Mouse (Mus musculus) hindbrain, embryonic 13.5 days (tissue): ENCODE results near the gene Catsperg2. TPM values are rescaled to one million over a fixed set of nuclear protein-coding genes. Genes with fewer than 3 reads are reported as not detected.
A peak's percentile ranks its signal among the peaks of the same experiment; 100 is the strongest.
"Not testable (repeated sequence)": the region's sequence is repeated elsewhere in the genome, so short reads cannot be mapped to it uniquely, and the experiment has no call there.

Experiments used
- ATAC-seq: fragments of 200-750 bp; cut with Nextera tagmentation; 2 replicates; pipeline ENCODE4 v1.8.0; 2017; ENCODE audit warnings: moderate TSS enrichment; ENCODE audit not compliant: low FRiP score
- H3K27ac ChIP-seq: fragments of 300-500 bp; sonication (generic); 2 replicates; pipeline ENCODE4 v1.5.1; 2015; ENCODE audit warnings: inconsistent platforms, mild to moderate bottlenecking, moderate library complexity
- H3K27me3 ChIP-seq: fragments of 300-500 bp; sonication (generic); 2 replicates; pipeline ENCODE4 v1.6.1; 2015; ENCODE audit warnings: mild to moderate bottlenecking, inconsistent platforms
- H3K36me3 ChIP-seq: fragments of 300-500 bp; sonication (generic); 2 replicates; pipeline ENCODE4 v1.6.1; 2015; ENCODE audit warnings: mild to moderate bottlenecking, inconsistent platforms
- H3K4me1 ChIP-seq: fragments of 300-500 bp; sonication (generic); replicated peaks from 2 replicates; pipeline ENCODE4 v1.6.1; 2015; ENCODE audit warnings: inconsistent platforms
- H3K4me2 ChIP-seq: fragments of 300-500 bp; sonication (generic); 2 replicates; pipeline ENCODE4 v1.6.1; 2015; ENCODE audit warnings: inconsistent platforms, mild to moderate bottlenecking, moderate library complexity
- H3K4me3 ChIP-seq: fragments of 300-500 bp; sonication (generic); 2 replicates; pipeline ENCODE4 v1.5.1; 2015; ENCODE audit warnings: mild to moderate bottlenecking, inconsistent platforms
- H3K9ac ChIP-seq: fragments of 300-500 bp; sonication (generic); 2 replicates; pipeline ENCODE4 v1.6.1; 2015; ENCODE audit warnings: mild to moderate bottlenecking, inconsistent platforms
- H3K9me3 ChIP-seq: fragments of 300-500 bp; sonication (generic); 2 replicates; pipeline ENCODE4 v1.6.1; 2016; ENCODE audit warnings: inconsistent platforms
- WGBS: fragments of 180-500 bp; shearing (Covaris S2); methylation state at CpG from one replicate; pipeline ENCODE4 v1.1.7; 2015; 5-methylcytosine and 5-hydroxymethylcytosine counted together
- polyA plus RNA-seq: library from polyadenylated mRNA; unstranded; fragments of >200 nt; fragmentation: Nextera tagmentation; extraction: Ambion mirVana; gene quantifications from 2 replicates; pipeline ENCODE4 v1.2.1, GENCODE M21; 2015

The Catsperg2 gene
- 0.26 and 0.32 TPM in 2 replicates for polyA plus RNA-seq

DNA sequence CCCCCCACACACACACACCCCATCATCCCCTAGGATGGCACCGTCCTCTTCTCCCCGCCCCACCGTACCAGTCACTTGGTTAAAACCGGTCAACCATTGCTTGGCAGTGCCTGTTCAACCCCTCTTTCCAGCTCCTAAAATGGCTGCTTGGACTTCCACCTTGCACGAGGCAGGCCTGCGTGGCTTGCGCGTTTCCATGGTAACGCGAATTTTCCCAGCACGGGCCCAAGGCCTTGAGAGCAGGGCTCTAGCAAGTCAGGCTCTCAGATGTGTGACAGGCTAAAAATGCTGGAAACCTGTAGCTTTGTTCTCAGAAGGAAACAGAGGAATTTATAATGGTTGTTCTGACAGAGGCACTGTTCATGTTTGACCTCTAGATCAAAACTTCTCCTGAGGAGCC is at the start of gene Catsperg2:
TSS of gene Catsperg2 (minus strand) at position 173 of the 400 bp plus-strand sequence.
- peak within 1 kb of the TSS; percentile 4; the same call in 1 of the 2 replicates for H3K4me2 ChIP-seq
- not testable (repeated sequence) for H3K9ac ChIP-seq, H3K4me1 ChIP-seq, H3K27me3 ChIP-seq, H3K9me3 ChIP-seq, H3K36me3 ChIP-seq, ATAC-seq, H3K27ac ChIP-seq, H3K4me3 ChIP-seq
- WGBS: 57% methylated on average over 11 of the region's 11 CpGs

DNA sequence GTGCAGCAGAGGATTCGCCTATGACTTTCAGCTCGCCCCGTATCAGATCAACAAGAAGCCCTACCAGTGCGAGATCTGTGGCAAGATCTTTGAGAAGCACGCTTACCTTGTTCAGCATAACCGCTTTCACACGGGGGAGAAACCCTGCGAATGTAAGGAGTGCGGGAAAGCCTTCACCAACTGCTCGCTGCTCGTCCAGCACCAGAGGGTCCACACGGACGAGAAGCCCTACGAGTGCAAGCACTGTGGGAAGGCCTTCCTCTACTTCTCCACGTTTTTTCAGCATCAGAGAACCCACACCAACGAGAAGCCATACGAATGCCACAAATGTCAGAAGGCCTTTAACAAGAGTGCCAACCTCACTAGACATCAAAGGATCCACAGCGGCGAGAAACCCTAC is 49.7 kb upstream of the Catsperg2 start:
- Histone ChIP-seq H3K4me1 (no peaks in the 10 kb centered on the region), H3K27me3 (no peaks in the 10 kb centered on the region), H3K4me2 (no peak overlapping the region), H3K36me3 (peaks cover 74% of the 10 kb centered on the region), H3K27ac (no peak overlapping the region), H3K4me3 (no peak overlapping the region), H3K9me3 (no peaks in the 10 kb centered on the region), H3K9ac (no peak overlapping the region)
- no peak for ATAC-seq
- WGBS: 97% methylated on average over 19 of the region's 19 CpGs

- no peak for ATAC-seq
- H3K27me3 ChIP-seq: no peaks in the 10 kb centered on the region
- H3K4me1 ChIP-seq: peaks cover 14% of the 10 kb centered on the region
- no peak overlapping the region for H3K4me3 ChIP-seq
- H3K9ac ChIP-seq: no peak overlapping the region
- 93% methylated on average over 3 of the region's 3 CpGs for WGBS
- H3K27ac ChIP-seq: no peak overlapping the region
- H3K9me3 ChIP-seq: no peaks in the 10 kb centered on the region
- H3K4me2 ChIP-seq: no peak overlapping the region
- H3K36me3 ChIP-seq: peaks cover 73% of the 10 kb centered on the region
These were observed 47.5 kb upstream of the Catsperg2 start for GRCm38 (mm10) chr7:29774371-29774770.

DNA sequence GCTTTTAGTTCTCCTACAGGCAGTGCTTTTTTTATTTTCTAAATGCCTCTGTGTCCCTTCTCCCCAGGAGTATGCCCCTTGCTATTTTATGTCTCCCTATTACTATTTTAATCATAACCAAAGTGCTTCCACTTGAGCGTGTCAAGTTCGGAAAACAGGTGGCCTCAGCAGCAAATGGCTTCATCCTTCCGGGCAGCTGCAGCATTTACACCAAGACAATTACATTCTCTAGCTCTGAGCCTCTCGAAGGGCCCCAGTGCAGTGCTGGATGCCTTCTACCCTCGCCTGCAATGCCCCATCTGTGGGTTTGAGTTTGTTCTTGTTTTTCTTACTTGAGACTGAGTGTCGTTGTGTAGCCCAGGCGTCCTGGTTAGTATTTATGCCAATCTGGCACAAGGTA is 46.7 kb upstream of the Catsperg2 start:
- H3K9ac ChIP-seq: peak overlapping the region; percentile 9
- no peaks in the 10 kb centered on the region for H3K27me3 ChIP-seq
- no peak overlapping the region for H3K4me3 ChIP-seq
- peaks cover 19% of the 10 kb centered on the region for H3K4me1 ChIP-seq
- H3K27ac ChIP-seq: no peak overlapping the region
- H3K4me2 ChIP-seq: no peak overlapping the region
- ATAC-seq: no peak
- WGBS: 93% methylated on average over 7 of the region's 7 CpGs
- no peaks in the 10 kb centered on the region for H3K9me3 ChIP-seq
- peaks cover 66% of the 10 kb centered on the region for H3K36me3 ChIP-seq

DNA sequence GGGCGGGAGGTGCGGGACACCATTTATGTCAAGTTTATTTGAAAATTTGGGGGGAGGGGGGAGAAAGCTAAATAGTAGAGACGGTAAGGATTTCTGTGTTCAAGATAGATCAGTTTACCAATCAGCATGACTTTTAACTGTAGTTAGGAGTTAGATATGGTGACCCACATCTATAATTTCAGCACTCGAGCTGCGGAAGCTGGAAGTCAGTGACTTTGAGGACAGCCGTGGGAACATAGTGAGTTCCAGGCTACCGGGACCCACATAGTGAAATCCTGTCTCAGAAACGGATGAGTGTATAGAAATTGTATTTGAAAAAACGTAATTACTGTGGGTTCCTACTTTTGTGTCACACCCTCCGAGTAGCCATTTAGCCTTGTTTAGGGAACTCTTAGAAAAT is 42.1 kb upstream of the Catsperg2 start:
- H3K9me3 ChIP-seq: no peaks in the 10 kb centered on the region
- 10% methylated on average over 10 of the region's 10 CpGs for WGBS

DNA sequence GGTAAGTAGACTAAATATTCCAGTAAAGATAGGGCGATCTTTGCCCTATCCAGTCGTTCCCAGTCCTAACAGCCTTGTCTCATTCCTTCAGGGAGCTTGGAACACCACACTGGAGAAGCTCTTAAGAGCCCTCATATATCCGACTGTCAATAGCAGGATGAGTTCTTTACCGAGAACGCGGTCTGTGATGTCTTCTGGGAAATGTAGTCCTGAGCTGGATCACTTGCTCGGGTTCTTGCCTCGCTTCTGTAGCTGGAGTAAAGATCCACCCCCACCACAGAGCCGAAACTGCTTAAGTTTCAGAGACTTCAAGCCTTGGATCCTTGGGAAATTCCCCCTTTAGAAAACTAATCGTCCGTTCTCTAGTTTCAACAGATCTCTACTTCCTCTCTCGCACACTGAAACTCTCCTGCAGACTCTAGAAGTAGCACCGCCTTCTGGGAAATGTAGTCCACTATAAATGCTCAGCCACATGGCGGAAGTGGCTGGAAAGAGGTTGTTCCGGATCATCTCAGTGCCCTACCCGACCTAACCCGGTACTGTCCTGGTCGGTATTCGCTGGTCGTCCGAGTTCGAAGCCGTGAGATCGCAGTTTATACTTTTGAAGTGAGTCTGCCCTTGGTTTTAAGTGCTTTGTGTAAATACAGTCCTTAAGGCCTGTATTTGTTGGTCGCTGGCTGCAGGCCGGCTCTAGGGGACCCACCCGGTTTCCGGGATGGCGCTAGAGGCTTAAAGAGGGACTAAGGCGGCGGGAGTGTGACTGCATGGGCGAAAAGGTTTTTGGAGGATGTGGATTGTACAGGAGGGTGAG is 41.5 kb upstream of the Catsperg2 start, which contains the start of gene Zfp84:
TSS of gene Zfp84 (plus strand) at position 463 of the 811 bp plus-strand sequence.
- H3K4me3 ChIP-seq: peak within 1 kb of the TSS; percentile 69
- peaks cover 15% of the 10 kb centered on the region for H3K36me3 ChIP-seq
- WGBS: under 1% methylated on average over 32 of the region's 32 CpGs

More for the DNA sequence above, 42.1 kb upstream of the Catsperg2 start:
- Histone ChIP-seq H3K36me3 (peaks cover 22% of the 10 kb centered on the region), H3K27me3 (no peaks in the 10 kb centered on the region), H3K4me1 (peaks cover 31% of the 10 kb centered on the region), H3K4me3 (peak overlapping the region; percentile 69), H3K4me2 (peak overlapping the region; percentile 72), H3K9ac (peak overlapping the region; percentile 78), H3K27ac (peak overlapping the region; percentile 70)
- ATAC-seq: no peak

GRCm38 (mm10) chr7:29767058-29767686 is 40.3 kb upstream of the Catsperg2 start:
- Histone ChIP-seq H3K9ac (peak overlapping the region; percentile 72), H3K9me3 (no peaks in the 10 kb centered on the region), H3K36me3 (peaks cover 11% of the 10 kb centered on the region; the same call in 1 of the 2 replicates), H3K27ac (peak overlapping the region; percentile 78), H3K4me2 (peak overlapping the region; percentile 72), H3K27me3 (no peaks in the 10 kb centered on the region), H3K4me3 (peak overlapping the region; percentile 69), H3K4me1 (peaks cover 31% of the 10 kb centered on the region)
- WGBS: 2% methylated on average over 15 of the region's 15 CpGs
- peak; percentile 44 for ATAC-seq

More for the DNA sequence above, 41.5 kb upstream of the Catsperg2 start, which contains the start of gene Zfp84:
- H3K4me1 ChIP-seq: peaks cover 31% of the 10 kb centered on the region
- ATAC-seq: peak; percentile 94
- peak within 1 kb of the TSS; percentile 78 for H3K9ac ChIP-seq
- H3K27ac ChIP-seq: peak within 1 kb of the TSS; percentile 78
- no peaks in the 10 kb centered on the region for H3K27me3 ChIP-seq
- H3K9me3 ChIP-seq: no peaks in the 10 kb centered on the region
- peak within 1 kb of the TSS; percentile 72 for H3K4me2 ChIP-seq

GRCm38 (mm10) chr7:29764702-29765101 is 37.9 kb upstream of the Catsperg2 start:
- no peaks in the 10 kb centered on the region for H3K27me3 ChIP-seq

DNA sequence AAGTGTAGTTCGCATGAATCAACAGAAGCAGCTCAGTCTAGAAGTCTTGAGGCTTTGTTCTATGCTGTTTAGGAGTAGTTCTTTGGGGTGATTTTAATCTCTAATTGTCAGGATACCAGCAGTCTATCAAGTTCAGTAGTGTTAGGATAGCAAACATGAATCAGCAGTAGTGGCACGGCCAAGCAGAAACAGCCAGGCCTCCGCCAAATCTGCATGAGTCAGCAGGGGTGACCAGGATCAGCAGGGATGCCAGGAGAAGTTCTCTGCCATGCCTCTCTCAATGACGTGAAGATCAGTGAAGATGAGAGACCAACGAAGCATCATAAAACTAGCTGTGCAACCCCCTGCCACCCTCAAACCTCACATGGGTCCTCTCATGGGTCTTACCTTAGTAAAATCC is 33.6 kb upstream of the Catsperg2 start:
- no peak overlapping the region for H3K27ac ChIP-seq
- no peaks in the 10 kb centered on the region for H3K4me1 ChIP-seq
- no peak for ATAC-seq
- no peaks in the 10 kb centered on the region for H3K27me3 ChIP-seq
- WGBS: 88% methylated on average over 5 of the region's 5 CpGs
- H3K9me3 ChIP-seq: no peaks in the 10 kb centered on the region; the same call in 1 of the 2 replicates
- H3K4me2 ChIP-seq: no peak overlapping the region
- H3K4me3 ChIP-seq: no peak overlapping the region
- no peak overlapping the region for H3K9ac ChIP-seq
- no peaks in the 10 kb centered on the region for H3K36me3 ChIP-seq

More at GRCm38 (mm10) chr7:29764702-29765101, 37.9 kb upstream of the Catsperg2 start:
- WGBS: 81% methylated on average over 7 of the region's 7 CpGs
- H3K4me3 ChIP-seq: no peak overlapping the region
- H3K27ac ChIP-seq: no peak overlapping the region
- H3K9ac ChIP-seq: no peak overlapping the region
- H3K9me3 ChIP-seq: no peaks in the 10 kb centered on the region
- H3K4me2 ChIP-seq: no peak overlapping the region
- peaks cover 20% of the 10 kb centered on the region for H3K4me1 ChIP-seq
- no peaks in the 10 kb centered on the region for H3K36me3 ChIP-seq
- no peak for ATAC-seq

DNA sequence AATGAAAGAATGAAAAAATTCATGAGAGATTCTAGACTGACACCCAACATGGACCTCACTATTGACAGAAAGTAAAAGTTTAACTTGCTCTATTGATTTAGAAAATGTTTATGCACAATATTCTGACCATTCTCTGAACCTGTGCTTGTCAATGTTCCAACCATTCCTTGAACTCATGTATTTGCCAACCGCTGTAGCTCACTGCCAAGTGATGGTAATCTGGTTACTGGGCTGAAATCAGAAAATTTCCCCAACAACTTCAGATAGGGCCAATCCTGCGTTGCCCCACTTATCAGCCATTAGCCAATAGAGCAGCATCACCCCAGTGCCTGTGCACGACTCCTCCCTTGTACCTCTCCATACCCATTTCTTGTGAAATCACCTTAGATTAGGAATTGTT is 15.4 kb upstream of the Catsperg2 start:
- Histone ChIP-seq H3K9ac (no peak overlapping the region), H3K4me2 (no peak overlapping the region), H3K27ac (no peak overlapping the region), H3K9me3 (no peaks in the 10 kb centered on the region), H3K4me3 (no peak overlapping the region), H3K36me3 (no peaks in the 10 kb centered on the region), H3K4me1 (no peaks in the 10 kb centered on the region), H3K27me3 (no peaks in the 10 kb centered on the region)
- WGBS: 87% methylated on average over 3 of the region's 3 CpGs
- ATAC-seq: no peak

DNA sequence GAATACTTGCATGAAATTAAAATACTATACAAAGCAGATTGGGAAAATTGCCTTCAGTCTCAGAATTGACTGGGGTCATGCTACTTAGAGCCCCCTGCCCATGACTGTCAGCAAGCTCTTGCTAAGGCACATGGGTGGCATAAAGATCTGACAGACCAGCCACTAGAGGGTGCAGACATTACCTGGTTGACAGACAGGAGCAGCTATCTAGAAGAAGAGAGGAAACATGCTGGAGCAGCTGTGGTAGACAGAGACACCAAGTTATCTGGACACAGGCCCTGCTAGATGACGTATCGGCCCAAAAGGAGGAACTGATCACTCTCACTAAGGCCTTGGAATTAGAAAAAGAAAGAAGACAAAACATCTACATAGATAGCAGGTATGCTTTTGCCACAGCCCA is 1.2 kb upstream of the Catsperg2 start:
- Histone ChIP-seq H3K4me2 (no peak overlapping the region), H3K27ac (no peak overlapping the region), H3K9ac (no peak overlapping the region), H3K4me3 (no peak overlapping the region), H3K36me3 (no peaks in the 10 kb centered on the region), H3K4me1 (no peaks in the 10 kb centered on the region), H3K9me3 (peaks cover 16% of the 10 kb centered on the region; the same call in 1 of the 2 replicates), H3K27me3 (no peaks in the 10 kb centered on the region)
- WGBS: 98% methylated on average over 2 of the region's 2 CpGs
- no peak for ATAC-seq

DNA sequence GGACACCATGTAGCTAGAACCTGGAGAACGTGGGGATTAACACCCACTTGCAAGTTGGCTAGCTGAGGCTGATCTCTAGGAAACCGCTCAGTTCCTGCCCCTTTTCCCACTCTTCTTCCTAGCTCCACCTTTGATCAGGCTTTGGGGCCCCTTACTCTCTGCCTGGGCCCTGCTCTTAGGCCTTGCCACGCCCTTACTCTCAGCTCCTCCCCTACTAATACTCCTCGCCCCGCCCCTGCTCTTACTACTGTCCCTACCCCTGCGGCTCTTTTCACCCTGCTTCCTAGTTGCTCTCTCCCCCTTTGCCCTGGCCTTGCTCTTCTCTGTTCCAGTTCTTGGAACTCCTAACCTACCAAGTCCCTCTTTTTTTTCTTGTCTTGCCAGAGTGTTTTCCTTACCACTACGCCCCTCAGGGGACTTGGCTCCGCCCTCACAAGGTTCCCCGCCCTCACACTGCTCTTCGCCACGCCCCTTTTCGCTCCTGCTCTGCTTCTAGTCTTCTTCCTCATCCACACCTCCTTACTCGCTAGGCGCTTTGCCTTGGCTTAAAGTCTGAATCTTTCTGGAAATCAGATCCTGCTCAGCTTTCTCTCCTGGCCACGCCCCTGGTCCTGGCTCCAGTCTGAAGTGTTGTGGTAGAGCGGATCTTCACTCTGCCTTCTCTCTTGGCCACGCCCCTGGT is 1.2 kb downstream of the Catsperg2 start:
- WGBS: 37% methylated on average over 17 of the region's 17 CpGs
- H3K4me3 ChIP-seq, H3K27me3 ChIP-seq, ATAC-seq, H3K4me1 ChIP-seq, H3K9me3 ChIP-seq, H3K9ac ChIP-seq, H3K27ac ChIP-seq, H3K36me3 ChIP-seq: not testable (repeated sequence)
- peak overlapping the region; percentile 4; the same call in 1 of the 2 replicates for H3K4me2 ChIP-seq
